In genomic region chr1:138831309-138831708, GRCm38 (mm10) we compare ENCODE assay signal across 8 mouse cellular contexts. TPM values are rescaled to one million over a fixed set of nuclear protein-coding genes. Genes with fewer than 3 reads are reported as not detected.
DNase-seq lines count a peak whose midpoint lies in the region; ATAC-seq and TF ChIP-seq lines count a peak whose summit lies in the region.

No protein-coding gene starts in this region.

- 2% methylated on average over 16 of the region's 16 CpGs for WGBS in forebrain, postnatal 0 days
- WGBS in liver, adult 2 months = 2% methylated on average over 16 of the region's 16 CpGs
- 0% methylated on average over 16 of the region's 16 CpGs for WGBS in neural tube, embryonic 14.5 days

- no peaks in the 10 kb centered on the region for H3K4me1 ChIP-seq in forebrain, postnatal 0 days (ENCODE audit: insufficient read depth)
- H3K4me1 ChIP-seq in liver, adult 2 months (ENCODE audit: control insufficient read depth, insufficient read depth, low read length) = peaks cover 4% of the 10 kb centered on the region
- H3K4me1 ChIP-seq in neural tube, embryonic 14.5 days (ENCODE audit: control insufficient read depth, insufficient read depth, low read length) = no peaks in the 10 kb centered on the region

- H3K27me3 ChIP-seq in forebrain, postnatal 0 days (ENCODE audit: insufficient read depth, low read length) = peaks cover 34% of the 10 kb centered on the region
- peaks cover 15% of the 10 kb centered on the region for H3K27me3 ChIP-seq in liver, adult 2 months (ENCODE audit: control insufficient read depth, insufficient read depth, low read length)
- H3K27me3 ChIP-seq in neural tube, embryonic 14.5 days (ENCODE audit: control insufficient read depth, insufficient read depth, low read length) = peaks cover 38% of the 10 kb centered on the region

- H3K4me3 ChIP-seq in forebrain, postnatal 0 days (ENCODE audit: low read depth, low read length) = peak overlapping the region; percentile 25
- H3K4me3 ChIP-seq in liver, adult 2 months (ENCODE audit: insufficient read depth, low read depth, low read length) = peak overlapping the region; percentile 46; the same call in 1 of the 2 replicates
- H3K4me3 ChIP-seq in neural tube, embryonic 14.5 days (ENCODE audit: low read depth, low read length) = no peak overlapping the region

- peak overlapping the region; percentile 44 for H3K4me2 ChIP-seq in forebrain, postnatal 0 days (ENCODE audit: low read depth)
- H3K4me2 ChIP-seq in neural tube, embryonic 14.5 days (ENCODE audit: low read depth, low read length) = peak overlapping the region; percentile 31

- no peak overlapping the region for H3K9ac ChIP-seq in forebrain, postnatal 0 days
- no peak overlapping the region for H3K9ac ChIP-seq in liver, adult 2 months (ENCODE audit: low read depth, low read length)
- no peak overlapping the region for H3K9ac ChIP-seq in neural tube, embryonic 14.5 days (replicated peaks; ENCODE audit: low read depth, low read length)

- no peaks in the 10 kb centered on the region for H3K9me3 ChIP-seq in forebrain, postnatal 0 days (ENCODE audit: low read length)
- H3K9me3 ChIP-seq in neural tube, embryonic 14.5 days (ENCODE audit: control insufficient read depth, low read length) = no peaks in the 10 kb centered on the region

- TF ChIP-seq POLR2A in liver, adult 2 months (IDR thresholded peaks at IDR 0.05; ENCODE audit: extremely low read depth, insufficient read depth, low read length) = no peak

- peak; percentile 38 to 47 for DNase-seq in B cell, adult 2 months
- DNase-seq in MEL-GATA-1-ER (ENCODE audit: extremely low read depth, low read depth) = peak; percentile 76
- no peak for DNase-seq in forebrain, postnatal 0 days
- DNase-seq in liver, adult 2 months (ENCODE audit: extremely low read depth, low read depth, low spot score) = peak; percentile 60
- DNase-seq in right cerebral cortex, adult 2 months (ENCODE audit: low spot score in 2 of 2) = no peak
- no peak for DNase-seq in cerebellum, postnatal 14 days
- DNase-seq in adrenal gland, postnatal 4 days (ENCODE audit: low spot score in 2 of 2) = no peak

- no peaks in the 10 kb centered on the region for H3K79me2 ChIP-seq in liver, adult 2 months (ENCODE audit: control insufficient read depth, insufficient read depth, low read length)

- no peak overlapping the region for H3K27ac ChIP-seq in forebrain, postnatal 0 days (ENCODE audit: low read depth, low read length)
- H3K27ac ChIP-seq in liver, adult 2 months (replicated peaks; ENCODE audit: insufficient read depth, low read depth, low read length) = no peak overlapping the region
- H3K27ac ChIP-seq in neural tube, embryonic 14.5 days (ENCODE audit: low read depth, low read length) = no peak overlapping the region

- no peaks in the 10 kb centered on the region for H3K36me3 ChIP-seq in forebrain, postnatal 0 days (ENCODE audit: insufficient read depth)
- no peaks in the 10 kb centered on the region for H3K36me3 ChIP-seq in liver, adult 2 months (ENCODE audit: control insufficient read depth, insufficient read depth, low read length)
- no peaks in the 10 kb centered on the region for H3K36me3 ChIP-seq in neural tube, embryonic 14.5 days (ENCODE audit: control insufficient read depth, insufficient read depth, low read length)

- no peak for TF ChIP-seq CTCF in forebrain, postnatal 0 days (IDR thresholded peaks at IDR 0.05; ENCODE audit: low read depth)
- TF ChIP-seq CTCF in liver, adult 2 months (IDR thresholded peaks at IDR 0.05; ENCODE audit: low read depth, low read length) = no peak

- no peak for ATAC-seq in forebrain, postnatal 0 days
- peak; percentile 79 for ATAC-seq in neural tube, embryonic 14.5 days (ENCODE audit: low read depth)

RNA-seq across cellular contexts. Expression of gene Lhx9, which starts 17.1 kb away (rescaled TPM):
- total RNA-seq in forebrain, postnatal 0 days (2014; rRNA removed) = 19.1 and 30.9 TPM in 2 replicates
- 6.4 and 26.8 TPM in 2 replicates for polyA plus RNA-seq in forebrain, postnatal 0 days (2015; fragmentation: Nextera tagmentation; extraction: Ambion mirVana)
- not detected in 2 replicates for total RNA-seq in liver, adult 2 months (2014; rRNA removed)
- polyA plus RNA-seq in liver, adult 2 months (2012; rRNA removed) = 0.01 TPM in 1 of 2 replicates, not detected in the other
- 4.9 and 6.1 TPM in 2 replicates for polyA plus RNA-seq in neural tube, embryonic 14.5 days (2014; fragmentation: Nextera tagmentation; extraction: Ambion mirVana)
- total RNA-seq in adrenal gland, postnatal 4 days (2021) = 1 to 10 TPM in 1 of 2 experiments, under 1 TPM in 1; 0.31 to 1.1 TPM

RNA-seq across cellular contexts. Expression of gene 2310009B15Rik, which starts 25.3 kb away (rescaled TPM):
- total RNA-seq in forebrain, postnatal 0 days (2014; rRNA removed) = 33.0 and 37.4 TPM in 2 replicates
- 41.9 and 45.8 TPM in 2 replicates for polyA plus RNA-seq in forebrain, postnatal 0 days (2015; fragmentation: Nextera tagmentation; extraction: Ambion mirVana)
- 14.0 and 14.8 TPM in 2 replicates for total RNA-seq in liver, adult 2 months (2014; rRNA removed)
- polyA plus RNA-seq in liver, adult 2 months (2012; rRNA removed) = 11.8 and 17.4 TPM in 2 replicates
- 32.7 and 34.3 TPM in 2 replicates for polyA plus RNA-seq in neural tube, embryonic 14.5 days (2014; fragmentation: Nextera tagmentation; extraction: Ambion mirVana)
- total RNA-seq in adrenal gland, postnatal 4 days (2021) = 10 to 100 TPM; 28.9 to 29.2 TPM

Comparison
In these comparisons a context has a peak if more than half of its experiments do, and no peak if none do; other contexts are left out.
1. DNase-seq: peak in B cell, adult 2 months (2 of 2), MEL-GATA-1-ER (single experiment) and liver, adult 2 months (single experiment); none in forebrain, postnatal 0 days (single experiment), right cerebral cortex, adult 2 months (0 of 2), cerebellum, postnatal 14 days (0 of 2) and adrenal gland, postnatal 4 days (0 of 2).